Mouse (Mus musculus): ENCODE results near the gene Ttll5. TPM values are rescaled to one million over a fixed set of nuclear protein-coding genes. Genes with fewer than 3 reads are reported as not detected.

Ttll5 gene
- total RNA-seq, 1 experiment from 2014 or later, result 23.3 TPM

- ATAC-seq (replicated peaks; ENCODE audit: low read depth, poor library complexity, severe bottlenecking), result no peak
These were observed 212.9 kb downstream of the Ttll5 start for GRCm38 (mm10) chr12:86037235-86037921.

DNA sequence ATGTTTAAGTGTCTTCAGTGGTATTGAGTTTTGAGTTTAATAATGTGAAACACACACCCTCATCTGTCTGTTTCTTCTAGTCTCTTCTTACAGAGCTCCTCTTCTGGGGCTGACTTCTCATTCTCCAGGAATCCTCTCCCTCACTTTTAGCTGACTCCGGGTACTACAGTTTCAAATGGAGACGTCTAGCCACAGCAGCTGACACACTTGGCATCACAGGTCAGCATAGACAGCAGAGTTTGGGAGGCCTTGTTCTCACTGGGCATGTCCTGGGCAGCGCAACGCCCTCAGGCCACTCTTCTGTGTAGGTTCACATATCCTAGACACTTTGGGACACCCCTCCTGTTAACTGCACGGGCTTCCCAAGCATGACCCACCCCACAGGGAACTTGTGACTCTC lies 214.6 kb downstream of the Ttll5 start:
- no peak for ATAC-seq (replicated peaks; ENCODE audit: low read depth, poor library complexity, severe bottlenecking)

DNA sequence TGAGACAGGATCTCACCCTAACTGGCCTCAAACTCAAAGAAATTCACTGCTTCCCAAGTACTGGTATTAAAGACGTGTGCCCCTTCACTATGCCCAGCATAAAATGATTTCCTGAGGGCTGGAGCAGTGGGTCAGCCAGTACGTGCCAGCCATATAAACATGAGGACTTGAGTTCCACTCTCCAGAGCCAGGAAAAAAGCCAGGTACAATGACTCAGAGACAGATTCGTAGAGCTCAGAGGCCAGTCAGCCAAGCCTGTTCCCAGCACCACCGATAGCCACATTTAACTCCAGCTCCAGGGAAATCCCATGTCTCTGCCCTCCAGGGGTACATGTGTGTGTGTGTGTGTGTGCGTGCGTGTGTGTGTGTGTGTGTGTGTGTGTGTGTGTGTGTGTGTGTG lies 215.3 kb downstream of the Ttll5 start:
- no peak for ATAC-seq (replicated peaks; ENCODE audit: low read depth, poor library complexity, severe bottlenecking)

DNA sequence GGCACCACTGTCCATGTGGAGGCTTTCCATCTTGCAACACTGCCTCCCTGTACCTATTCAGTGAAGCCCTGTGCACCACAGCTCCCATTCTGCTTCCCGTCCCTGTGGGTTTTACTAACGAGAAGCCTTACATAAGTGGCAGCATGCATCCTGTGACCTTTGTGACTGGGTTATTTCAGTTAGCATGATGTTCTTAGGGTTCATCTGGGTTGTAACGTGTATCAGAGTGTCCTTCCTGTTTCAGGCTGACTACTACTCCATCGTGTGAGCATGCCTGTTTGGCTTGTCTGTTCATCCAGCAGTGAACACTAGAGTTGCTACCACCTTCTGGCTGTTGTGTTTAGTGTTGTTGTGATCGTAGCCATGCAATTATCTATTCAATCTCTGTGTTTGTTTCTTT lies 221.7 kb downstream of the Ttll5 start:
- no peak for ATAC-seq (replicated peaks; ENCODE audit: low read depth, poor library complexity, severe bottlenecking)

DNA sequence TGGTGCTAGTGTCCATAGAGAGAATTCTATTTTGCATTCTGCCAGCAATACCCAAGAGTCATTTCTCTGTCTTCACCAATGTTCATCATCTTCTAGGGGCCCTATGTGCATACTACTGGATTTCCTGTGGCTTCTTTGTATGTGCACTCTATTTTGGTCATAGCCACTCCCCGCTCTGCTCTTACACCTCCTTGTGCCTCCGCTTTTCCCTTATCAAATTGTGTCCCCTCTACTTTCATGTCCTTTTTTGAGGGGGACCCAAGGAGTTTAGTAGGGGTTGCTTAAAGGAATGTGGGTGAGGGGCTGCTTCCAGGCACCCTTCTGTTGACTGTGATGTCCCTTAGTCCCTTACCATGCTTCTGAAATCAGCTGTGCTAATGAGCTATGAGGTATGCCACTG lies 222.3 kb downstream of the Ttll5 start:
- no peak for ATAC-seq (replicated peaks; ENCODE audit: low read depth, poor library complexity, severe bottlenecking)

- no peak for ATAC-seq (replicated peaks; ENCODE audit: low read depth, poor library complexity, severe bottlenecking)
These were observed 222.9 kb downstream of the Ttll5 start for GRCm38 (mm10) chr12:86047376-86047775.

DNA sequence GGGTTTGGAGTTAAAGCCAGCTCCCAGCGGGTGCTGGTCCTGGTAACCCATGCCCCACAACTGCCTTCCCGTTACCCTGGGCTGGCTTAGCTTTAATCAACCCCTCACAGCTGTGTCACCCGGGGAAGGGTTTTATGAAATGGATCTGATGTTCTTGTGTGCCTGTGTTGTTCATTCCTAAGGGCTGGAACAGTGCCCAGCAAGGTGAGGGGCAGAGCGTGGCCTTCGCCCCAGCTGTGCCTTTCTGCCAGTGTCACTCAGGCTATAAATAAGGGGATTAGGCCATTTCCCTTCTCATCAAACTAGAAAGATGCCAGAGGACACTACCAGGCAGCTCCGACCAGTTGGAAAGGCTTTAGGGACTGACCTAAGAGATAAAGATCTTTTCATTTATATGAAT lies 225.4 kb downstream of the Ttll5 start:
- ATAC-seq (replicated peaks; ENCODE audit: low read depth, poor library complexity, severe bottlenecking), result no peak

DNA sequence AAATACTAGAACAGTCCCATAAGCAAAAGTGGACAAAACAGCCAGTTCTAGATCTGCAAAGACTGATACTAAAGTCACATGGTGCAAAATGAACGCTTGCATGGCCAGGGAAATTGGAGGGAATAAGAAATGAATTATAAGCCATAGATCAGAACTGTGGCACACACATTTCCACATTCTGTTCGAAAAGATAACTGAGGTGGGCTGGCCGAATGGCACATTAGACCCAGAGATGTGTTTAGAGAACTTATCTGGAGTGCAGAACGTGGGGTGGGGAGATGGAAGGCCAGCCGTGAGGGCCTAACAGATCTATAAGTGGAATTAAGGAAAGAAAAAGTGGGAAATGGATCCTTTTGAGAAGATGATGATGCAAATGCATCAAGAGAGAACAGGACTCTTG lies 227.0 kb downstream of the Ttll5 start:
- no peak for ATAC-seq (replicated peaks; ENCODE audit: low read depth, poor library complexity, severe bottlenecking)

DNA sequence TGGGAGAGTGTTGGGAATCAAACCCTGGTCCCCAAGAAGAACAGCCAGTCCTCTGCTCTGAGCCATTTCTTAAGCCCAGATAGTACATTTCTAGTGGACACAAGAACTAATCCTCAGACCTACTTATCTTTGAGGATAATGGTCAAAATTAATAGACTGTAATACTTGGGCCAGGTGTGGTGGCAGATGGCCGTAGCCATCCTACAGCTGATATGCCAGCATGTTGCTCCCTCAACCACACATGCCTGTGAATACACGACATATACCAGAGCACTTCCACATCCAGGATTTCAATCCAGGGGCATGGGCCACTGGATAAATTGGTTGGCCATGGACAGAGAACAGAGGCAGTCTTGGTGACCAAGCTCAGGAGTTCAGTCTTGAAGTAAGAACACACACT lies 230.8 kb downstream of the Ttll5 start:
- ATAC-seq (replicated peaks; ENCODE audit: low read depth, poor library complexity, severe bottlenecking), result no peak

DNA sequence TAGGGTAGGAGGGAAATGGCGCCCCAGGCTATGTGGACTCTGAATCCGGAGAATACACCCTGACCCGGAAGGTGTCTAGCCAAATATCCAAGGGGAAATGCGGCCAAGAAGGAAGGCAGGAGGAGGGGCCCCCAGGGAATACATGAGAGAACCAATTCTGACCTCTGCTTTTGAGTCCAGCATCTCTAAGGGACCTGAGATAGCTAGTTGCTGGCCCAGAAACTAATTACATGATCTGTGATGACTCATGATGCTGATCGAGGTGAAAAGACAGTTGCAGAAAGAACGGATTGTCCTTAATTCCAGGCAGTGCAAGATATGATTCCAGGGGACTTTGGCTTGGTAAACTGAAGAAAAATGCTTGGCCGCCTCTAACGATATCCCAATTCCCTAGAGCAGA lies 232.5 kb downstream of the Ttll5 start:
- ATAC-seq (replicated peaks; ENCODE audit: low read depth, poor library complexity, severe bottlenecking), result no peak

DNA sequence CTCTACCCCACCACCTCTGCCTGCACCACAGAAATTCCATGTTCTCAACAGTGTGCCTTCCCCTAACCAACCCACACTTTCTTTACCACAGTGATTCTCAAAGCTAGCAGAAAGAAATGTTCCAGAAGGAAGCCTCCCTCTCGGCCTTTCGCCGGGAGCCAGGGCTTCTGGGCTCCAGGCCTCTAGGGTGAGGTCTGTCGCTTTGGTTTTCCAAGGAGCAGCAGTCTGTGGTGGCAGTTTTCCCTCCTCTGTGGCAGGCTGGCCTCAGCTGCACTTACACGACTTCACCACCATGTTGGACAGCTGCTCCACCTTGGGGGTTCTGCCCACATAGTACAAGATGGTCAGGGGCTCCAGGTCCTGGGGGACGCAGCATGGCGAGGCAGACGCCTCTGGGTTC lies 233.1 kb downstream of the Ttll5 start:
- no peak for ATAC-seq (replicated peaks; ENCODE audit: low read depth, poor library complexity, severe bottlenecking)

DNA sequence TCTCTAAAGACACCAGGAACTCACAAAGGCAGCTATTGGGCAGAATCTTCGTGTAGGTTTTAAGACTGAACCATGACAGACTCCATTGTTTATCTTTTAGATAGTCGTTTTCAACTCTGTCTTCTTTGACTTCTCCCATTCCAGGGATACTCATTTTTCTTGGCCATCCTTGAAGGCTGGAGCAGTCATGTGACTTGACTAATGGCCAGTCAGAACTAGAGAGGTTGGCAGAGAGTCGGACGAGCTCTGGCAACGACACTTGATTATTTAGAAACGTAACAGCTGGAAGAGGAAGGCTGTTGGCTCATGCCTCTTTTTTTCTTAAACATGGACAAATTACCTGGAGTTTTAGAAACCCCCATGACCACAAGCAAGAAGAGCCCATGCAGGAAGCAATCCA lies 234.9 kb downstream of the Ttll5 start:
- ATAC-seq (replicated peaks; ENCODE audit: low read depth, poor library complexity, severe bottlenecking), result no peak

DNA sequence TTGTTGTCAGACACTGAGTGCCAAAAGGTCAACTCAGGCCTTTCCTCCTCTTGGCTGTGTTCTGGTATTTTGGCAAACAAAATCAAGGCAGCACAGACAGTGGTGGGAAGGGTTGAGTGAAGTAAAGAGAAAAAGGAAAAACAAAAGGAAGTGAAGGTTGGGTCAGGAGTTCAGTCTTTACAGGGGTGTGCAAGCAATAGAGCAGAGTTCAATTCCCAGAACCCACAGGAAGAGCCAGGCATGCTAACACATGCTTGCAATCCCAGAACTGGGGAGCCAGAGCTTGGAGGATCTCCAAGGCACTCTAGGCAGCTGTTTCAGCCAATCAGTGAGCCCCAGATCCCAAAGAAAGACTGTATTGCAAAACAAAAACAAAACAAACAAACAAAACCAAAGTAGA lies 240.3 kb downstream of the Ttll5 start:
- ATAC-seq (replicated peaks; ENCODE audit: low read depth, poor library complexity, severe bottlenecking), result no peak

- ATAC-seq (replicated peaks; ENCODE audit: low read depth, poor library complexity, severe bottlenecking), result no peak
These were observed 247.0 kb downstream of the Ttll5 start for GRCm38 (mm10) chr12:86071432-86071831.

- no peak for ATAC-seq (replicated peaks; ENCODE audit: low read depth, poor library complexity, severe bottlenecking)
These were observed 250.2 kb downstream of the Ttll5 start for GRCm38 (mm10) chr12:86074681-86075080.

GRCm38 (mm10) chr12:86075358-86075757 lies 250.9 kb downstream of the Ttll5 start:
- no peak for ATAC-seq (replicated peaks; ENCODE audit: low read depth, poor library complexity, severe bottlenecking)

- ATAC-seq (replicated peaks; ENCODE audit: low read depth, poor library complexity, severe bottlenecking), result no peak
These were observed 252.0 kb downstream of the Ttll5 start for GRCm38 (mm10) chr12:86076321-86076901.

DNA sequence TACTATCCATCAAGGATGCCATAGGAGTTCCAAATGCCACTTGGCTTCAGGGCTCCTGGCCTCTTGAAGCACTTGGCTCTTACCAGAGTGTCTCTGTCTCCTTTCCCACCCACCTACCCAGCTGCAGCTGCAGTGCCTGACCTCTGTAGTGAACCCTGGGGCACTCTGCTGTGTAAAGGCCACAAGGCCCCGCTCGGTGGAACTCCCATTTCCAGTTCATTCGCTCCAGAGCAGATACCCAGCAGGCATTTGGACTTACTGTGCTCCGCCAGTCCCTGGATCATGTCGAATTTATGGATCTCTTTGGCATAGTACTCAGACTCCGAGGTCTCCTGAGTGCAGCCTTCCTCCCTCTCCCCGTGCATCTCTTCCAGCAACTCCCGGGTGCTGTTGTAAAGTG lies 252.9 kb downstream of the Ttll5 start:
- no peak for ATAC-seq (replicated peaks; ENCODE audit: low read depth, poor library complexity, severe bottlenecking)

DNA sequence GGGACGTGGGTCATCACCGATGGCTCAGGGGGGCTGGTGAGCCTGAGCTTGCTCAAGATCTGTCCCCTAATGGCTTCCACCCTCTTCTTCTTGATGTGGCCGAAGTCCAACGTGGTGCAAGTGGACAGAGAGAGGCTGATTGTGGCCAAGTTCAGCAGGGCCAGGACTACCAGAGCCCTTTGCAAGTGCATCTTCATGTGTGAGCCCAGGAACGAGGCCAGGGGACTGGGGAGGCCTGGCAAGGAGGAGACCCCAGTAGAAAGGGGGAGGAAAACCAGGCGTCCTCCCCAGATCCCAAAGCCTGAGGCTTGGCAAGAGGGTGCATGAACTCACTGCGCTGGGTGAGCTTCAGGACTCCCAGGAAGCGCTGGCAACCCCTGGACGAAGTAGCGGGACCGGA lies 253.3 kb downstream of the Ttll5 start:
- ATAC-seq (replicated peaks; ENCODE audit: low read depth, poor library complexity, severe bottlenecking), result no peak

- no peak for ATAC-seq (replicated peaks; ENCODE audit: low read depth, poor library complexity, severe bottlenecking)
These were observed 253.7 kb downstream of the Ttll5 start for GRCm38 (mm10) chr12:86078176-86078552.

DNA sequence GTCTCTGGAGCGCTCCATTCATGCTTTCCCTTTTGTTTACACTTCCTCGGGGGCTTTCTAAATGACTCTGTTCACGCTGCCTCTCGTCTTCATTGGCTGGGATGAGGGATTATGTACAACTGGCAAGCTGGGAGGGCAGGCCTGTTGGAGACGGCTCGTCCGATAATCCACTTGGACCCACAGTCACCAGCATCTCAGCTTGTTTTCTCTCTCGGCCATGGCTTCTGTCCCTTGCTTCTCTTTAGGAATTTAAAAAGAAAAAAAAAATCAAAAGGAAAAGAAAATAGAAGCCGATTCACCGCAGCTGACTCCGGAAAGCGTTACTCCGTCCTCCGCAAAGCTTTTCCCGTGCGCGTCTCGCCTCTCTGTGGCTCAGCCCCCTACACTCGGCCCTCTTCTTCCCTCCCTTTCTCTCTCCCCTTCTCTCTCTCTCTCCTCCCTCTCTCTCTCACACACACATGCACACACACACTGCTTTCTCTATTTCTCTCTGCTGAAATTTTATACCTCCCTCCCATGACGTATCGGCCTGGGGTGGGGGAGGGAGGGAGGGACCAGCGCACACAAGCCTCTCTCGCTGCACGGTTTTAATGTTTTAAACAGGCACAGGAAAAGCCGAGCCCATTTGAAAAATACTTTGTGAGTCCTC lies 254.2 kb downstream of the Ttll5 start, which contains the start of gene Tgfb3:
Gene Tgfb3, minus strand, starts transcription at position 489 of the 649 bp plus-strand sequence.
- ATAC-seq (replicated peaks; ENCODE audit: low read depth, poor library complexity, severe bottlenecking), result no peak; the same call in 1 of the 2 replicates
